Mouse (Mus musculus): ENCODE measurements around the gene Gpkow. TPM values are rescaled to one million over a fixed set of nuclear protein-coding genes. Genes with fewer than 3 reads are reported as not detected.

The Gpkow gene
- polyA plus RNA-seq, 1 experiment from 2014 or later, result 28.3 TPM

DNA sequence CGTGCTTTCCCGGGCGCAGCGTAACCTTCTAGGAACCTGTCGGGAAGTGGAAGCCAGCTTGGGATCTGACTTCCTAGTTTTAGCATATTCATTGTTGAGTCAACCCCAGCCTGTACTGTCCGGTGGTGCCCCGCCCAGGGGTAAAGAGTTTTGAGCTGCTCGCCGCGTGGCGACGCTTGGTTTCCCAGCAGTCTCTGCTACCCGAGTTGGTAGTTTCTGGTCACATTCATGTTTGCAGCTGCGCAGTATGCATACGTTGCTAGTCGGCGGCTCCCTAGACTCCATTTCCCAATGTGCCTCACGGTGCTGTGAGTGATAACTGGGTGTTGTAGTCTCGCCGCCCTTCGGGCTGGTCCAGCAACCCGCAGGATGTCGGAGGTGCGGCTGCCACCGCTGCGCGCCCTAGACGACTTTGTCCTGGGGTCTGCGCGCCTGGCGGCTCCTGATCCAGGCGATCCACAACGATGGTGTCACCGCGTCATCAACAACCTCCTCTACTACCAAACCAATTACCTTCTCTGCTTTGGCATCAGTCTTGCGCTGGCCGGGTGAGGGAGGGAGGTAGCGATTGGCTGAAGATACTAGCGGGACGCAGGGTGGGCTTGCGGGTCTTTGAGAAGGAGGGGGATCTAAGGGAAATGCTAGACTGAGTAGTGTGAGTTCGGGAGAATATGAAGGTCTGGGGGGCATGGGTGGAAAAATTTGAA lies 31.4 kb downstream of the Gpkow start, which contains the start of gene Praf2:
TSS of gene Praf2 (plus strand) at position 225 of the 707 bp plus-strand sequence.
- peak; percentile 71 for ATAC-seq (ENCODE audit: extremely low read depth, insufficient number of reproducible peaks, low FRiP score, low TSS enrichment)
- Histone ChIP-seq H3K4me2 (peak within 1 kb of the TSS; percentile 69), H3K4me1 (peaks cover 9% of the 10 kb centered on the region; the same call in 1 of the 2 replicates), H3K9ac (peak within 1 kb of the TSS; percentile 78), H3K27me3 (replicated peaks) (no peaks in the 10 kb centered on the region), H3K27ac (replicated peaks) (peak within 1 kb of the TSS; percentile 54), H3K9me3 (no peaks in the 10 kb centered on the region), H3K36me3 (peaks cover 30% of the 10 kb centered on the region), H3K4me3 (peak within 1 kb of the TSS; percentile 58)
- WGBS, result 17% methylated on average over 42 of the region's 42 CpGs

DNA sequence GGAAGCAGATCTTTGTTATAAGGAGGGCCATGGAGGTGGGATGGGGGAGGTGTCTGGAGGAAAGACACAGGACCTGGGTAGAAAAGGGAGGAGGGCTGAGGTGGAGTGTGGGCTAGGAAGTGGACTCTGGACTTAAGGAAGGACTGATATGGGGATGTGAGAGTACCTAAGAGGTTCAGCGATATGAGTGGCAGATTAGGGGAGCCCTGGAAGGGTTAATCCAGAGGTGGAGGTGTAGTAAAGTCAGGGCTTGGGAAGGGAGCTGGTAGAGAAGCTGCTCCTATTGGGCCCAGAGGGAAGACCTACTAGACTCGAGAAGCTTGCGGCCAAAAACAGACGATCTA lies 32.0 kb downstream of the Gpkow start:
- H3K36me3 ChIP-seq, result peaks cover 27% of the 10 kb centered on the region
- 29% methylated on average over 4 of the region's 4 CpGs for whole genome bisulfite sequencing
- no peaks in the 10 kb centered on the region for H3K9me3 ChIP-seq
- H3K9ac ChIP-seq, result peak overlapping the region; percentile 78
- H3K4me1 ChIP-seq, result peaks cover 9% of the 10 kb centered on the region; the same call in 1 of the 2 replicates
- H3K27me3 ChIP-seq (replicated peaks), result no peaks in the 10 kb centered on the region
- H3K4me3 ChIP-seq, result peak overlapping the region; percentile 58
- no peak overlapping the region for H3K27ac ChIP-seq (replicated peaks)
- ATAC-seq (ENCODE audit: extremely low read depth, insufficient number of reproducible peaks, low FRiP score, low TSS enrichment), result no peak
- H3K4me2 ChIP-seq, result peak overlapping the region; percentile 69

DNA sequence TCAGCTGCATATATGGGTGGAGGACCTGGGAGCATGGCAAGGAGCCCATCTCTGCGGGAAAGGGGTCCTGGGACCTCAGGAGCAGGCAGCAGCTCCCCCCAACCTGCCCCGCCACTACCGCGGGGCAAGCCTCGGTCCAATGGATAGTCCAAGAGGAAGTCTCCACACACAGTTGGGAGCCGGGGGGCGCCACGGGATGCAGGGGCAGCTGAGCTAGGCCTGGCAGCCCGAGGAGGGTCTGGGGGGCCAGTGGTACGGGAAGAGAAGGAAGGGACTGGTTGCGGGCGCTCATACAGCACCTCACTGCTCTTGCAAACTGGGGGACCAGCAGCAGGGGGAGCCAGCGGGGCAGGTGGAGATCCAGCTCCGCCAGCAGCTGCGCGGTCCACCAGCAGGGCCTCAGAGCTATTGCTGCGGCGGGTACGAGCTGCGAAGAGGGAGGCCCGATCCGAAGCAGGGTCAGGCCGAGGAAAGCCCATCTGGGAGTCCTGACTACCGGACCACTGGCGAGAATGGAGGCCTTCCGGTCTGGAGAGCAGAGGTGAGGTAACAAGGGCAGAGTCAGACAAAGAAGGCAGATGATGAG lies 36.7 kb downstream of the Gpkow start:
- H3K27ac ChIP-seq (replicated peaks), result no peak overlapping the region
- H3K27me3 ChIP-seq (replicated peaks), result 0 out of 2 replicates have a peak, but pooled peaks cover 3% of the 10 kb centered on the region
- no peak for ATAC-seq (ENCODE audit: extremely low read depth, insufficient number of reproducible peaks, low FRiP score, low TSS enrichment)
- peak overlapping the region; percentile 58; the same call in 1 of the 2 replicates for H3K9ac ChIP-seq
- H3K4me2 ChIP-seq, result peak overlapping the region; percentile 35
- peaks cover 5% of the 10 kb centered on the region; the same call in 1 of the 2 replicates for H3K4me1 ChIP-seq
- no peaks in the 10 kb centered on the region for H3K9me3 ChIP-seq
- no peak overlapping the region for H3K4me3 ChIP-seq
- WGBS, result 25% methylated on average over 26 of the region's 26 CpGs
- H3K36me3 ChIP-seq, result no peaks in the 10 kb centered on the region

GRCm38 (mm10) chrX:7739336-7740081 lies 42.6 kb downstream of the Gpkow start:
- H3K9ac ChIP-seq, result no peak overlapping the region
- H3K9me3 ChIP-seq, result no peaks in the 10 kb centered on the region
- H3K36me3 ChIP-seq, result no peaks in the 10 kb centered on the region
- H3K27ac ChIP-seq (replicated peaks), result no peak overlapping the region
- H3K4me3 ChIP-seq, result no peak overlapping the region
- ATAC-seq (ENCODE audit: extremely low read depth, insufficient number of reproducible peaks, low FRiP score, low TSS enrichment), result no peak
- no peak overlapping the region for H3K4me2 ChIP-seq
- peaks cover 5% of the 10 kb centered on the region; the same call in 1 of the 2 replicates for H3K4me1 ChIP-seq
- H3K27me3 ChIP-seq (replicated peaks), result 0 out of 2 replicates have a peak, but pooled peaks cover 3% of the 10 kb centered on the region
- 67% methylated on average over 14 of the region's 14 CpGs for WGBS

GRCm38 (mm10) chrX:7740082-7740819 lies 43.3 kb downstream of the Gpkow start:
- no peak for ATAC-seq (ENCODE audit: extremely low read depth, insufficient number of reproducible peaks, low FRiP score, low TSS enrichment)
- Histone ChIP-seq H3K4me3 (no peak overlapping the region), H3K4me1 (peaks cover 5% of the 10 kb centered on the region; the same call in 1 of the 2 replicates)

GRCm38 (mm10) chrX:7741103-7741502 lies 44.2 kb downstream of the Gpkow start:
- H3K9me3 ChIP-seq, result no peaks in the 10 kb centered on the region
- no peaks in the 10 kb centered on the region for H3K36me3 ChIP-seq
- 58% methylated on average over 5 of the region's 5 CpGs for WGBS
- ATAC-seq (ENCODE audit: extremely low read depth, insufficient number of reproducible peaks, low FRiP score, low TSS enrichment), result no peak
- H3K27me3 ChIP-seq (replicated peaks), result no peaks in the 10 kb centered on the region
- H3K4me1 ChIP-seq, result peaks cover 5% of the 10 kb centered on the region; the same call in 1 of the 2 replicates
- H3K27ac ChIP-seq (replicated peaks), result no peak overlapping the region
- H3K4me3 ChIP-seq, result no peak overlapping the region
- H3K4me2 ChIP-seq, result no peak overlapping the region
- H3K9ac ChIP-seq, result no peak overlapping the region

More at GRCm38 (mm10) chrX:7740082-7740819, 43.3 kb downstream of the Gpkow start:
- 43% methylated on average over 10 of the region's 10 CpGs for WGBS
- Histone ChIP-seq H3K36me3 (no peaks in the 10 kb centered on the region), H3K9ac (no peak overlapping the region), H3K27ac (replicated peaks) (no peak overlapping the region), H3K27me3 (replicated peaks) (no peaks in the 10 kb centered on the region), H3K9me3 (no peaks in the 10 kb centered on the region), H3K4me2 (no peak overlapping the region)

DNA sequence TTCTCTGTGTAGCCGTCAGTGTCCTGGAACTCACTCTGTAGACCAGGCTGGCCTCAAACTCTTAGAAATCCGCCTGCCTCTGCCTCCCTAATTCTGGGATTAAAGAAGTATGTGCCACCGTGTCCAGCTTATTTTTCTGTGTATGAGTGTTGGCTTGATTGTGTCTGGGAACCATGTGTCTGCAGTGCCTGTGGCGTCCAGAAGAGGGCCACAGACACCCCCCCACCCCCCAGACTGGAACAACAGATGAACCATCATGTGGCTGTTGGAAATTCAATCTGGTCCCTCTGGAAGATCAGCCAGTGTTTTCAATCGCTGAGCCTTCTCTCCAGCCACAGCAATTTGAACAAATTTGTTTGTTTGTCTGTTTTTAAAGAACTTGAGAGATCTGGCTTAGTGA lies 46.5 kb downstream of the Gpkow start:
- no peak overlapping the region for H3K4me2 ChIP-seq
- H3K4me1 ChIP-seq, result peaks cover 5% of the 10 kb centered on the region; the same call in 1 of the 2 replicates
- H3K9me3 ChIP-seq, result no peaks in the 10 kb centered on the region
- no peaks in the 10 kb centered on the region for H3K36me3 ChIP-seq
- H3K4me3 ChIP-seq, result no peak overlapping the region
- no peak overlapping the region for H3K9ac ChIP-seq
- no peak overlapping the region for H3K27ac ChIP-seq (replicated peaks)
- WGBS, result 52% methylated on average over 5 of the region's 5 CpGs
- no peaks in the 10 kb centered on the region for H3K27me3 ChIP-seq (replicated peaks)
- ATAC-seq (ENCODE audit: extremely low read depth, insufficient number of reproducible peaks, low FRiP score, low TSS enrichment), result no peak

DNA sequence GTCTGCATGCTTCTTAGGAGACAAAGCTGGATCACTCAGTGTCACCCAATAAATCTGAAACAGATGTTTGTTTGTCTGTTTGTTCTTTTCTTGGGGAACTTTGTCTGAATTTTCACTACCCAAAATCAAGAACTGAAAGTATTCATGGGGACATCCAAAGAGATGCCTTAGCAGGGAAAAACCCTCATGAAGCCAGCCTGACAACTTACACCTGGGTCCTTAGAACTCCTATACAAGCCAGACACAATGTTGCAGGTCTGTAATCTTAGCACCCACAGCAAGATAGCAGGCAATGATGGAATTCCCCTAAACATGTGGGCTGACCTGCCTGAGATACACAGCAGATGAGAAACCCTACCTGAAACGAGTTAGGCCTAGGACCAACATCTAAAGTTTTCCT lies 48.0 kb downstream of the Gpkow start:
- no peak overlapping the region for H3K9ac ChIP-seq
- ATAC-seq (ENCODE audit: extremely low read depth, insufficient number of reproducible peaks, low FRiP score, low TSS enrichment), result no peak
- H3K36me3 ChIP-seq, result no peaks in the 10 kb centered on the region

GRCm38 (mm10) chrX:7745429-7745828 lies 48.5 kb downstream of the Gpkow start:
- no peak overlapping the region for H3K4me2 ChIP-seq
- no peak for ATAC-seq (ENCODE audit: extremely low read depth, insufficient number of reproducible peaks, low FRiP score, low TSS enrichment)
- 0 out of 2 replicates have a peak, but pooled peaks cover under 1% of the 10 kb centered on the region for H3K4me1 ChIP-seq
- H3K36me3 ChIP-seq, result no peaks in the 10 kb centered on the region
- H3K27ac ChIP-seq (replicated peaks), result no peak overlapping the region
- WGBS, result 83% methylated on average over 8 of the region's 8 CpGs
- no peaks in the 10 kb centered on the region for H3K27me3 ChIP-seq (replicated peaks)
- no peak overlapping the region for H3K9ac ChIP-seq
- no peaks in the 10 kb centered on the region for H3K9me3 ChIP-seq
- no peak overlapping the region for H3K4me3 ChIP-seq

More for the DNA sequence above, 48.0 kb downstream of the Gpkow start:
- WGBS, result 48% methylated on average over 1 of the region's 1 CpGs
- Histone ChIP-seq H3K27ac (replicated peaks) (no peak overlapping the region), H3K4me1 (peaks cover 5% of the 10 kb centered on the region; the same call in 1 of the 2 replicates), H3K27me3 (replicated peaks) (no peaks in the 10 kb centered on the region), H3K9me3 (no peaks in the 10 kb centered on the region), H3K4me2 (no peak overlapping the region), H3K4me3 (no peak overlapping the region)

GRCm38 (mm10) chrX:7750432-7751116 lies 53.6 kb downstream of the Gpkow start, which contains the start of gene Ccdc120:
Gene Ccdc120 (minus strand): TSS chrX:7750905.
- Histone ChIP-seq H3K9me3 (no peaks in the 10 kb centered on the region), H3K9ac (peak within 1 kb of the TSS; percentile 82), H3K27me3 (replicated peaks) (no peaks in the 10 kb centered on the region), H3K4me2 (peak within 1 kb of the TSS; percentile 70), H3K36me3 (no peaks in the 10 kb centered on the region), H3K4me3 (peak within 1 kb of the TSS; percentile 71), H3K4me1 (no peaks in the 10 kb centered on the region), H3K27ac (replicated peaks) (no peak within 1 kb of the TSS)
- ATAC-seq (ENCODE audit: extremely low read depth, insufficient number of reproducible peaks, low FRiP score, low TSS enrichment), result 0 out of 2 replicates have a peak, but pooled peaks have one; percentile 42
- 7% methylated on average over 37 of the region's 56 CpGs for WGBS

All from heart, embryonic 13.5 days (tissue).